Mouse (Mus musculus) lung, adult 2 months (tissue): ENCODE data around the gene Gas2.

Experiments
- CTCF ChIP-seq: fragments of 200-500 bp; IDR thresholded peaks from 2 replicates; pipeline ENCODE4 v1.5.1; 2011; ENCODE audit warnings: mild to moderate bottlenecking, low read length, control low read depth; ENCODE audit not compliant: insufficient read depth
- POLR2A ChIP-seq: fragments of 200-500 bp; IDR thresholded peaks from 2 replicates; pipeline ENCODE4 v1.6.1; 2011; ENCODE audit warnings: low read depth, mild to moderate bottlenecking, control low read depth, low read length, borderline replicate concordance; ENCODE audit errors: extremely low read depth

DNA sequence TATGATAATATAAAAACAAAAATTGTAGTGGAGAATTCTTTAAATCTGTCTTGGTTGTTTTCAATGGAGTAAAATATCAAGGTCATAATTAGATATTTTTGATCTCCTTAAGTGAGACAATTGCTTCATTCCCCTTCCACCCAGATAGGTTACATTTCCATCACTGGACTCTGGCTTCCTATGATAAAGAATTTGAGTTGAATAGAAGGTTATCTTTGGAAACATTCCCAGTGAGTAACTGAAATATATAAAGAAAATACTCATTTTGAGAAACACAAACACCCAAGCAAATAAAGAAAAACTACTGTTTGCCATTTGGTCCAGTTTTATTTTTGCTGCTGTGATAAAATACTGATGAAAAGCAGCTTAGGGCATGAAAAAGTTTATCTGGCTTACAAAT lies 10.8 kb downstream of the Gas2 start:
- TF ChIP-seq CTCF, result no peak
- no peak for TF ChIP-seq POLR2A
